Mouse (Mus musculus) CH12.LX (cell line): ENCODE data around the gene Sgpl1. TPM values are rescaled to one million over a fixed set of nuclear protein-coding genes. Genes with fewer than 3 reads are reported as not detected.

Source experiments
- DNase-seq: peaks from one replicate; pipeline ENCODE4 v3.0.0-alpha.2; 2013; ENCODE audit errors: extremely low read depth
- H3K27ac ChIP-seq: 2 replicates; pipeline ENCODE4 v1.5.1; 2012; ENCODE audit warnings: low read depth, mild to moderate bottlenecking, control low read depth, moderate library complexity; ENCODE audit not compliant: insufficient read depth
- H3K27me3 ChIP-seq: replicated peaks from 2 replicates; pipeline ENCODE3; 2012; ENCODE audit warnings: inconsistent platforms
- H3K36me3 ChIP-seq, 2 experiments: replicated peaks in 1 of 2; 2 replicates each; pipeline versions ENCODE3 to v1.6.1; 2012; ENCODE audit warnings: inconsistent platforms in 1 of 2, low read length in 1 of 2, mild to moderate bottlenecking in 1 of 2, mixed read lengths in 1 of 2, moderate library complexity in 1 of 2; ENCODE audit not compliant: control insufficient read depth in 1 of 2, insufficient read depth in 1 of 2
- H3K4me1 ChIP-seq, 2 experiments: 2 replicates each; pipeline ENCODE4 v1.6.1; 2012; ENCODE audit warnings: inconsistent platforms in 1 of 2, moderate library complexity in 1 of 2; ENCODE audit not compliant: insufficient read depth in 2 of 2, control insufficient read depth in 1 of 2
- H3K4me2 ChIP-seq: 2 replicates; pipeline ENCODE4 v1.6.1; 2012; ENCODE audit warnings: low read depth, mild to moderate bottlenecking, control low read depth; ENCODE audit not compliant: poor library complexity, insufficient read depth, severe bottlenecking
- H3K4me3 ChIP-seq, 3 experiments: fragments of 150-350 bp in 1 of 3; sonication (generic) in 1 of 3; replicated peaks in 1 of 3; 2 replicates each; pipeline versions ENCODE3 to v1.5.1; 2011 to 2012; ENCODE audit warnings: low read depth in 2 of 3, low read length in 2 of 3, mild to moderate bottlenecking in 2 of 3, moderate library complexity in 2 of 3, control low read depth in 1 of 3, improper control_type of control experiment in 1 of 3, inconsistent platforms in 1 of 3, mixed read lengths in 1 of 3; ENCODE audit not compliant: poor library complexity in 1 of 3
- H3K79me2 ChIP-seq: replicated peaks from 2 replicates; pipeline ENCODE4 v1.6.1; 2012; ENCODE audit warnings: mild to moderate bottlenecking, moderate library complexity; ENCODE audit not compliant: control insufficient read depth, poor library complexity, insufficient read depth, severe bottlenecking; ENCODE audit errors: extremely low read depth
- H3K9ac ChIP-seq: 2 replicates; pipeline ENCODE4 v1.6.1; 2012; ENCODE audit warnings: low read depth, mild to moderate bottlenecking, control low read depth, moderate library complexity; ENCODE audit not compliant: insufficient read depth
- H3K9me3 ChIP-seq: replicated peaks from 2 replicates; pipeline ENCODE3; 2012; ENCODE audit warnings: low read length, inconsistent platforms, mixed read lengths
- BHLHE40 ChIP-seq: IDR thresholded peaks from 2 replicates; pipeline ENCODE4 v1.6.1; 2011; ENCODE audit warnings: mild to moderate bottlenecking, low read depth, low read length, improper control_type of control experiment
- CTCF ChIP-seq, 2 experiments: IDR thresholded peaks in 1 of 2; conservative IDR thresholded peaks in 1 of 2; 2 replicates each; pipeline ENCODE4 v1.5.1; 2011 to 2012; ENCODE audit warnings: low read depth in 2 of 2, low read length in 2 of 2, improper control_type of control experiment in 1 of 2, inconsistent platforms in 1 of 2, mild to moderate bottlenecking in 1 of 2, moderate library complexity in 1 of 2
- EP300 ChIP-seq: IDR thresholded peaks from 2 replicates; pipeline ENCODE4 v1.6.1; 2011; ENCODE audit warnings: low read length, improper control_type of control experiment
- GABPA ChIP-seq: IDR thresholded peaks from 2 replicates; pipeline ENCODE4 v1.6.1; 2012; ENCODE audit warnings: low read depth, low read length, improper control_type of control experiment, inconsistent platforms; ENCODE audit not compliant: insufficient replicate concordance
- HCFC1 ChIP-seq: IDR thresholded peaks from 2 replicates; pipeline ENCODE4 v1.6.1; 2012; ENCODE audit warnings: low read depth, mild to moderate bottlenecking, inconsistent platforms, low read length, improper control_type of control experiment
- IRF4 ChIP-seq: IDR thresholded peaks from 2 replicates; pipeline ENCODE4 v1.6.1; 2014; ENCODE audit warnings: low read depth, mild to moderate bottlenecking, inconsistent platforms, low read length, improper control_type of control experiment
- JUN ChIP-seq: IDR thresholded peaks from 2 replicates; pipeline ENCODE4 v1.6.1; 2011; ENCODE audit warnings: low read depth, mild to moderate bottlenecking, low read length, improper control_type of control experiment, moderate library complexity; ENCODE audit not compliant: insufficient read depth
- MXI1 ChIP-seq: IDR thresholded peaks from 2 replicates; pipeline ENCODE4 v1.6.1; 2011; ENCODE audit warnings: mild to moderate bottlenecking, low read depth, low read length, improper control_type of control experiment
- SIN3A ChIP-seq: IDR thresholded peaks from 2 replicates; pipeline ENCODE4 v1.6.1; 2012; ENCODE audit warnings: low read length, improper control_type of control experiment, inconsistent platforms
- TCF12 ChIP-seq: IDR thresholded peaks from 2 replicates; pipeline ENCODE4 v1.6.1; 2014; ENCODE audit warnings: low read depth, mild to moderate bottlenecking, inconsistent platforms, low read length, improper control_type of control experiment
- dilution Hi-C: fragments of 300-500 bp; cut with MboI; formaldehyde crosslinking; loops from 2 replicates; pipeline ENCODE4 v1.14.3; 2020; ENCODE audit warnings: low sequenced_read_pairs; ENCODE audit not compliant: extremely low pct_unique_long_range_greater_than_20kb, extremely low pct_ligation_motif_present
- in situ Hi-C: fragments of 300-500 bp; cut with MboI; formaldehyde crosslinking; loops from 3 replicates; pipeline ENCODE4 v1.14.3; 2019; ENCODE audit warnings: low sequenced_read_pairs, low pct_ligation_motif_present, low pct_unique_long_range_greater_than_20kb, mixed read lengths
- polyA plus RNA-seq: library from polyadenylated mRNA; unstranded; fragments of >175 nt; gene quantifications from 2 replicates; pipeline ENCODE4 v1.2.1, GENCODE M21; 2012; ENCODE audit warnings: low read depth; ENCODE audit not compliant: insufficient read length
- total RNA-seq, 2 experiments: library from RNA; depleted of rRNA; stranded (reverse); fragments of 300-350 nt in 1 of 2; fragments of >200 nt in 1 of 2; gene quantifications; 2 replicates each; pipeline ENCODE4 v1.2.3; 2012 to 2014

The Sgpl1 gene
- total and polyA plus RNA-seq, 3 experiments, result 48.3 to 55.4 (median 52.1) TPM

GRCm38 (mm10) chr10:61137567-61137966, 9.9 kb downstream of the Sgpl1 start:
- Histone ChIP-seq H3K27me3 (no peaks in the 10 kb centered on the region), H3K36me3 (peaks cover 3 to 46% of the 10 kb centered on the region in 2 experiments)
- in situ Hi-C loops, result no loop called here
- DNase-seq, result no peak
- no peak for TF ChIP-seq GABPA
- no peak for TF ChIP-seq IRF4
- no peak for TF ChIP-seq JUN
- TF ChIP-seq MXI1, result no peak
- TF ChIP-seq TCF12, result no peak
- no peak for TF ChIP-seq SIN3A
- TF ChIP-seq, all 38 proteins: peak for 0
- Histone ChIP-seq H3K27ac (no peak overlapping the region), H3K4me2 (no peak overlapping the region), H3K9me3 (no peaks in the 10 kb centered on the region), H3K79me2 (peaks cover 2% of the 10 kb centered on the region), H3K4me3 (no peak overlapping the region), H3K9ac (no peak overlapping the region), H3K4me1 (peaks cover 3 to 43% of the 10 kb centered on the region in 2 experiments; a peak in 3 of 4 replicates)
- dilution Hi-C loops, result no loop called here

- Histone ChIP-seq H3K79me2 (peaks cover 2% of the 10 kb centered on the region), H3K36me3 (peaks cover 3 to 46% of the 10 kb centered on the region in 2 experiments), H3K4me3 (no peak overlapping the region), H3K27me3 (no peaks in the 10 kb centered on the region), H3K4me1 (peaks cover 3 to 31% of the 10 kb centered on the region in 2 experiments; a peak in 3 of 4 replicates), H3K9me3 (no peaks in the 10 kb centered on the region), H3K27ac (no peak overlapping the region), H3K9ac (no peak overlapping the region), H3K4me2 (no peak overlapping the region; the same call in 1 of the 2 replicates)
- in situ Hi-C loops, result no loop called here
- DNase-seq, result no peak
- TF ChIP-seq EP300 (0 out of 2 replicates have a peak, but pooled peaks have one; percentile 25), CTCF (conservative IDR thresholded peaks at IDR 0.05 in 1 of 2, IDR thresholded peaks at IDR 0.05 in 1 of 2; ENCODE audit: low read depth in 2 of 2, low read length in 2 of 2) (no peak), BHLHE40 (no peak), IRF4 (0 out of 2 replicates have a peak, but pooled peaks have one; percentile 31)
- dilution Hi-C loops, result no loop called here
Measured at GRCm38 (mm10) chr10:61135226-61135839, 12.2 kb downstream of the Sgpl1 start.

GRCm38 (mm10) chr10:61134041-61134440, 13.5 kb downstream of the Sgpl1 start:
- TF ChIP-seq HCFC1, result no peak
- H3K9ac ChIP-seq, result no peak overlapping the region
- peaks cover 0 to 49% of the 10 kb centered on the region in 2 experiments for H3K36me3 ChIP-seq
- H3K4me3 ChIP-seq, result no peak overlapping the region
- H3K79me2 ChIP-seq, result peaks cover 2% of the 10 kb centered on the region
- no peak overlapping the region for H3K4me2 ChIP-seq
- DNase-seq, result no peak
- H3K4me1 ChIP-seq, result peaks cover 3 to 27% of the 10 kb centered on the region in 2 experiments; a peak in 3 of 4 replicates
- no peaks in the 10 kb centered on the region for H3K27me3 ChIP-seq
- H3K27ac ChIP-seq, result no peak overlapping the region
- dilution Hi-C loops (no loop called here), in situ Hi-C loops (no loop called here)
- no peaks in the 10 kb centered on the region for H3K9me3 ChIP-seq
